Mouse (Mus musculus) hindbrain, embryonic 10.5 days (tissue): ENCODE results near the gene Gpr108. TPM values are rescaled to one million over a fixed set of nuclear protein-coding genes. Genes with fewer than 3 reads are reported as not detected.
A peak's percentile ranks its signal among the peaks of the same experiment; 100 is the strongest.
"Not testable (repeated sequence)": the region's sequence is repeated elsewhere in the genome, so short reads cannot be mapped to it uniquely, and the experiment has no call there.

Experiments
- DNase-seq: peaks from one replicate; pipeline ENCODE4 v3.0.0-alpha.2; 2017; ENCODE audit warnings: low spot score
- H3K27ac ChIP-seq: fragments of 300-500 bp; sonication (generic); 2 replicates; pipeline ENCODE4 v1.5.1; 2016; ENCODE audit warnings: mild to moderate bottlenecking, moderate library complexity
- H3K27me3 ChIP-seq: fragments of 300-500 bp; sonication (generic); 2 replicates; pipeline ENCODE4 v1.6.1; 2016; ENCODE audit warnings: mild to moderate bottlenecking; ENCODE audit not compliant: poor library complexity, insufficient read depth, severe bottlenecking
- H3K36me3 ChIP-seq: fragments of 300-500 bp; sonication (generic); 2 replicates; pipeline ENCODE4 v1.6.1; 2016; ENCODE audit warnings: mild to moderate bottlenecking, moderate library complexity
- H3K4me1 ChIP-seq: fragments of 300-500 bp; sonication (generic); replicated peaks from 2 replicates; pipeline ENCODE4 v1.6.1; 2016; ENCODE audit warnings: mild to moderate bottlenecking
- H3K4me3 ChIP-seq: fragments of 300-500 bp; sonication (generic); 2 replicates; pipeline ENCODE4 v1.5.1; 2016; ENCODE audit warnings: mild to moderate bottlenecking, moderate library complexity
- H3K9me3 ChIP-seq: fragments of 300-500 bp; sonication (generic); 2 replicates; pipeline ENCODE4 v1.6.1; 2016; ENCODE audit warnings: mild to moderate bottlenecking, moderate library complexity
- WGBS: fragments of 180-500 bp; shearing (Covaris S2); methylation state at CpG from one replicate; pipeline ENCODE4 v1.1.7; 2016; 5-methylcytosine and 5-hydroxymethylcytosine counted together
- polyA plus RNA-seq: library from polyadenylated mRNA; unstranded; fragments of >200 nt; fragmentation: Nextera tagmentation; extraction: Ambion mirVana; gene quantifications from 2 replicates; pipeline ENCODE4 v1.2.1, GENCODE M21; 2016

Gpr108 gene
- polyA plus RNA-seq, 1 experiment from 2014 or later, result 24.3 TPM

- Histone ChIP-seq H3K27ac (no peak within 1 kb of the TSS), H3K4me1 (peaks cover 23% of the 10 kb centered on the region), H3K36me3 (no peaks in the 10 kb centered on the region), H3K9me3 (no peaks in the 10 kb centered on the region), H3K27me3 (peaks cover 36% of the 10 kb centered on the region), H3K4me3 (no peak within 1 kb of the TSS)
- WGBS, result 70% methylated on average over 26 of the region's 26 CpGs
- DNase-seq, result no peak
These were observed 30.8 kb upstream of the Gpr108 start, which contains the start of gene Vav1 for GRCm38 (mm10) chr17:57278943-57279590. TSS of gene Vav1 (plus strand) at chr17:57279100.

- H3K4me1 ChIP-seq, result peaks cover 23% of the 10 kb centered on the region
- H3K27me3 ChIP-seq, result peaks cover 41% of the 10 kb centered on the region
- H3K36me3 ChIP-seq, result no peaks in the 10 kb centered on the region
- DNase-seq, result no peak
- no peaks in the 10 kb centered on the region for H3K9me3 ChIP-seq
- no peak overlapping the region for H3K27ac ChIP-seq
- H3K4me3 ChIP-seq, result no peak overlapping the region
- WGBS, result 75% methylated on average over 2 of the region's 2 CpGs
These were observed 30.3 kb upstream of the Gpr108 start for GRCm38 (mm10) chr17:57278537-57278936.

GRCm38 (mm10) chr17:57277598-57278261, 29.5 kb upstream of the Gpr108 start:
- peaks cover 23% of the 10 kb centered on the region for H3K4me1 ChIP-seq
- not testable (repeated sequence) for H3K9me3 ChIP-seq, H3K36me3 ChIP-seq, DNase-seq, H3K4me3 ChIP-seq, H3K27ac ChIP-seq
- peaks cover 49% of the 10 kb centered on the region for H3K27me3 ChIP-seq
- 93% methylated on average over 5 of the region's 5 CpGs for WGBS

- Histone ChIP-seq H3K4me1 (peaks cover 23% of the 10 kb centered on the region), H3K27me3 (peaks cover 55% of the 10 kb centered on the region), H3K36me3 (no peaks in the 10 kb centered on the region), H3K4me3 (peak overlapping the region; percentile 54), H3K27ac (0 out of 2 replicates have a peak overlapping the region, but pooled peaks have one; percentile 45), H3K9me3 (no peaks in the 10 kb centered on the region)
- peak; percentile 78 for DNase-seq
- WGBS, result under 1% methylated on average over 20 of the region's 20 CpGs
These were observed 28.4 kb upstream of the Gpr108 start for GRCm38 (mm10) chr17:57276634-57277121.

- Histone ChIP-seq H3K36me3 (no peaks in the 10 kb centered on the region), H3K27ac (no peak overlapping the region), H3K4me1 (peaks cover 23% of the 10 kb centered on the region), H3K4me3 (peak overlapping the region; percentile 54), H3K27me3 (peaks cover 59% of the 10 kb centered on the region), H3K9me3 (no peaks in the 10 kb centered on the region)
- DNase-seq, result peak; percentile 22
- WGBS, result 5% methylated on average over 13 of the region's 13 CpGs
These were observed 27.7 kb upstream of the Gpr108 start for GRCm38 (mm10) chr17:57275997-57276351.

GRCm38 (mm10) chr17:57275111-57275996, 27.1 kb upstream of the Gpr108 start:
- peak; percentile 64 for DNase-seq
- Histone ChIP-seq H3K9me3 (no peaks in the 10 kb centered on the region), H3K27me3 (peaks cover 59% of the 10 kb centered on the region)

GRCm38 (mm10) chr17:57274686-57275085, 26.4 kb upstream of the Gpr108 start:
- WGBS, result 7% methylated on average over 15 of the region's 15 CpGs
- H3K36me3 ChIP-seq, result no peaks in the 10 kb centered on the region
- no peaks in the 10 kb centered on the region for H3K9me3 ChIP-seq
- peaks cover 57% of the 10 kb centered on the region for H3K27me3 ChIP-seq
- no peak for DNase-seq
- H3K4me1 ChIP-seq, result peaks cover 23% of the 10 kb centered on the region
- H3K4me3 ChIP-seq, result peak overlapping the region; percentile 54
- H3K27ac ChIP-seq, result no peak overlapping the region

More at GRCm38 (mm10) chr17:57275111-57275996, 27.1 kb upstream of the Gpr108 start:
- WGBS, result 1% methylated on average over 53 of the region's 53 CpGs
- peaks cover 23% of the 10 kb centered on the region for H3K4me1 ChIP-seq
- H3K36me3 ChIP-seq, result no peaks in the 10 kb centered on the region
- H3K4me3 ChIP-seq, result peak overlapping the region; percentile 54
- H3K27ac ChIP-seq, result no peak overlapping the region

GRCm38 (mm10) chr17:57273846-57274245, 25.6 kb upstream of the Gpr108 start:
- no peaks in the 10 kb centered on the region for H3K36me3 ChIP-seq
- H3K4me3 ChIP-seq, result no peak overlapping the region
- no peak for DNase-seq
- peaks cover 50% of the 10 kb centered on the region for H3K27me3 ChIP-seq
- no peak overlapping the region for H3K27ac ChIP-seq
- WGBS, result 39% methylated on average over 7 of the region's 7 CpGs
- no peaks in the 10 kb centered on the region for H3K9me3 ChIP-seq
- H3K4me1 ChIP-seq, result peaks cover 23% of the 10 kb centered on the region

GRCm38 (mm10) chr17:57271301-57271700, 23.1 kb upstream of the Gpr108 start:
- Histone ChIP-seq H3K36me3 (no peaks in the 10 kb centered on the region), H3K9me3 (no peaks in the 10 kb centered on the region), H3K27ac (no peak overlapping the region), H3K27me3 (peaks cover 46% of the 10 kb centered on the region), H3K4me1 (peaks cover 17% of the 10 kb centered on the region), H3K4me3 (no peak overlapping the region)
- DNase-seq, result no peak
- WGBS, result 75% methylated on average over 9 of the region's 9 CpGs

- DNase-seq, result no peak
- WGBS, result 89% methylated on average over 6 of the region's 6 CpGs
- Histone ChIP-seq H3K4me1 (peaks cover 10% of the 10 kb centered on the region), H3K27me3 (peaks cover 10% of the 10 kb centered on the region; the same call in 1 of the 2 replicates), H3K27ac (no peak overlapping the region), H3K4me3 (no peak overlapping the region), H3K9me3 (no peaks in the 10 kb centered on the region), H3K36me3 (peaks cover 19% of the 10 kb centered on the region)
These were observed 19.4 kb upstream of the Gpr108 start for GRCm38 (mm10) chr17:57267556-57268126.

GRCm38 (mm10) chr17:57264972-57265945, 17.0 kb upstream of the Gpr108 start:
- no peak for DNase-seq
- 31% methylated on average over 21 of the region's 22 CpGs for WGBS

More at GRCm38 (mm10) chr17:57264972-57265945, 17.0 kb upstream of the Gpr108 start:
- no peak overlapping the region for H3K27ac ChIP-seq
- H3K4me1 ChIP-seq, result peaks cover 10% of the 10 kb centered on the region
- H3K27me3 ChIP-seq, result no peaks in the 10 kb centered on the region
- H3K4me3 ChIP-seq, result no peak overlapping the region
- H3K36me3 ChIP-seq, result peaks cover 43% of the 10 kb centered on the region
- no peaks in the 10 kb centered on the region for H3K9me3 ChIP-seq
